Mouse (Mus musculus) MEL (cell line): ENCODE results near the gene Atp6v0b.

ENCODE experiments used
- CTCF ChIP-seq, 3 experiments: IDR thresholded peaks in 2 of 3; conservative IDR thresholded peaks in 1 of 3; 2 replicates each; pipeline ENCODE4 v1.5.1; 2011 to 2012; ENCODE audit warnings: low read length in 3 of 3, low read depth in 2 of 3, mild to moderate bottlenecking in 2 of 3, improper control_type of control experiment in 1 of 3, inconsistent platforms in 1 of 3, mixed read lengths in 1 of 3, moderate library complexity in 1 of 3; ENCODE audit not compliant: control insufficient read depth in 1 of 3, insufficient read depth in 1 of 3, poor library complexity in 1 of 3, severe bottlenecking in 1 of 3
- KAT2A ChIP-seq: conservative IDR thresholded peaks from 2 replicates; pipeline ENCODE4 v1.6.1; 2012; ENCODE audit warnings: low read depth, low read length, improper control_type of control experiment, inconsistent platforms
- MXI1 ChIP-seq: IDR thresholded peaks from 2 replicates; pipeline ENCODE4 v1.6.1; 2011; ENCODE audit warnings: mild to moderate bottlenecking, low read depth, low read length, improper control_type of control experiment
- MYB ChIP-seq: IDR thresholded peaks from 2 replicates; pipeline ENCODE4 v1.6.1; 2011; ENCODE audit warnings: mild to moderate bottlenecking, low read depth, low read length, improper control_type of control experiment
- POLR2A ChIP-seq, 2 experiments: IDR thresholded peaks; 2 replicates each; pipeline ENCODE4 v1.6.1; 2011 to 2012; ENCODE audit warnings: low read length in 2 of 2, mild to moderate bottlenecking in 2 of 2, control low read depth in 1 of 2, improper control_type of control experiment in 1 of 2, low read depth in 1 of 2, moderate library complexity in 1 of 2; ENCODE audit not compliant: control insufficient read depth in 1 of 2, insufficient read depth in 1 of 2, poor library complexity in 1 of 2
- SMC3 ChIP-seq: IDR thresholded peaks from 2 replicates; pipeline ENCODE4 v1.6.1; 2011; ENCODE audit warnings: low read depth, low read length, improper control_type of control experiment
- UBTF ChIP-seq: IDR thresholded peaks from 2 replicates; pipeline ENCODE4 v1.6.1; 2012; ENCODE audit warnings: low read depth, mild to moderate bottlenecking, inconsistent platforms, low read length, improper control_type of control experiment, moderate library complexity, borderline replicate concordance; ENCODE audit not compliant: insufficient read depth
- ZC3H11A ChIP-seq: IDR thresholded peaks from 2 replicates; pipeline ENCODE4 v1.6.1; 2012; ENCODE audit warnings: low read depth, mild to moderate bottlenecking, inconsistent platforms, low read length, improper control_type of control experiment

DNA sequence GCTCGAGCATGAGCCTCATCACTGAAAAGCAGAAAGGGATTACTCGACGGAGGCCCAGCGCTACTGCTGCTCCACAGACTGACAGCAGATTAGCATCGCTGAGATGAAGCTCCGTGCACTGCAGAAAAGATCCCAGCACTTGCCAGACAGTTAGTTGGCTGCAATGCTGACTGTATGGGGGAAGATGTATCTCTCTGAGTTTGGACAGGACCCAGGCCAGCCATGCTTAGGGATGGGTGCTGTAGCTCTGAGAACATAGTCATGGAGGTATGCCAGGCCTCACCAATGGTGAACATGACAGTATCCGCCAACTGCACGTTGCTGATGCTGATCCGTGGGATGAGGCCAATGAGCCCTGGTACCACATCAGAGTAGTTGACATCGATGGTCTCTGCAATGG, 17.0 kb upstream of the Atp6v0b start:
- no peak for TF ChIP-seq CTCF (IDR thresholded peaks at IDR 0.05 in 2 of 3, conservative IDR thresholded peaks at IDR 0.05 in 1 of 3; ENCODE audit: control insufficient read depth in 1 of 3, insufficient read depth in 1 of 3, low read depth in 2 of 3, low read length in 3 of 3, poor library complexity in 1 of 3, severe bottlenecking in 1 of 3)
- no peak for TF ChIP-seq POLR2A (IDR thresholded peaks at IDR 0.05; ENCODE audit: control insufficient read depth in 1 of 2, insufficient read depth in 1 of 2, low read depth in 1 of 2, low read length in 2 of 2, poor library complexity in 1 of 2)
- TF ChIP-seq MXI1, result no peak
- TF ChIP-seq SMC3, result no peak
- no peak for TF ChIP-seq ZC3H11A
- no peak for TF ChIP-seq UBTF
- TF ChIP-seq KAT2A, result no peak
- TF ChIP-seq MYB, result no peak
